Mouse (Mus musculus): ENCODE measurements around the gene Lrrc56.

The Lrrc56 gene

GRCm38 (mm10) chr7:141193948-141194347 is at the start of gene Lrrc56, which contains the start of gene Hras:
Gene Lrrc56 (plus strand): TSS chr7:141194157.
Gene Hras (minus strand): TSS chr7:141194005.
- DNase-seq: peak; percentile 100

- no peak for DNase-seq
These were observed 49.3 kb upstream of the Lrrc56 start for GRCm38 (mm10) chr7:141144650-141145049.

GRCm38 (mm10) chr7:141145403-141145802 is 48.6 kb upstream of the Lrrc56 start:
- DNase-seq: no peak

GRCm38 (mm10) chr7:141146043-141146595 is 47.8 kb upstream of the Lrrc56 start:
- no peak for DNase-seq

- no peak for DNase-seq
These were observed 46.9 kb upstream of the Lrrc56 start for GRCm38 (mm10) chr7:141147044-141147443.

- no peak for DNase-seq
These were observed 45.3 kb upstream of the Lrrc56 start for GRCm38 (mm10) chr7:141148639-141149038.

GRCm38 (mm10) chr7:141155362-141155761 is 38.6 kb upstream of the Lrrc56 start:
- peak; percentile 87 for DNase-seq

GRCm38 (mm10) chr7:141164397-141164796 is 29.6 kb upstream of the Lrrc56 start:
- DNase-seq: peak; percentile 91

GRCm38 (mm10) chr7:141164850-141165249 is 29.1 kb upstream of the Lrrc56 start:
- peak; percentile 92 for DNase-seq

- DNase-seq: peak; percentile 97
These were observed 25.9 kb upstream of the Lrrc56 start for GRCm38 (mm10) chr7:141167901-141168517.

GRCm38 (mm10) chr7:141168518-141168953 is 25.4 kb upstream of the Lrrc56 start:
- peak; percentile 98 for DNase-seq

- DNase-seq: peak; percentile 86
These were observed 24.7 kb upstream of the Lrrc56 start for GRCm38 (mm10) chr7:141169300-141169699.

GRCm38 (mm10) chr7:141169866-141170265 is 24.1 kb upstream of the Lrrc56 start:
- peak; percentile 87 for DNase-seq

GRCm38 (mm10) chr7:141172116-141173006 is 21.6 kb upstream of the Lrrc56 start, which contains the start of gene Rnh1:
Gene Rnh1 (minus strand): TSS chr7:141172857.
- peak; percentile 100 for DNase-seq

GRCm38 (mm10) chr7:141173323-141173850 is 20.6 kb upstream of the Lrrc56 start:
- peak; percentile 84 for DNase-seq

GRCm38 (mm10) chr7:141175068-141175467 is 18.9 kb upstream of the Lrrc56 start:
- no peak for DNase-seq

GRCm38 (mm10) chr7:141176173-141176572 is 17.8 kb upstream of the Lrrc56 start:
- peak; percentile 96 for DNase-seq

- peak; percentile 84 for DNase-seq
These were observed 5.8 kb upstream of the Lrrc56 start for GRCm38 (mm10) chr7:141188194-141188593.

GRCm38 (mm10) chr7:141188733-141189132 is 5.2 kb upstream of the Lrrc56 start:
- DNase-seq: peak; percentile 86

GRCm38 (mm10) chr7:141190220-141190619 is 3.7 kb upstream of the Lrrc56 start:
- peak; percentile 86 for DNase-seq

GRCm38 (mm10) chr7:141191036-141191435 is 2.9 kb upstream of the Lrrc56 start:
- peak; percentile 97 for DNase-seq

GRCm38 (mm10) chr7:141191796-141192685 is 1.9 kb upstream of the Lrrc56 start:
- DNase-seq: peak; percentile 94
